Mouse (Mus musculus) bone marrow, adult 2 months (tissue): Measurements from ENCODE around the gene Dhtkd1. TPM values are rescaled to one million over a fixed set of nuclear protein-coding genes. Genes with fewer than 3 reads are reported as not detected.
"Not testable (repeated sequence)": the region's sequence is repeated elsewhere in the genome, so short reads cannot be mapped to it uniquely, and the experiment has no call there.

Experiments
- H3K27ac ChIP-seq: fragments of 200-500 bp; 2 replicates; pipeline ENCODE4 v1.5.1; 2012; ENCODE audit warnings: low read depth, mild to moderate bottlenecking, control low read depth, inconsistent platforms, low read length; ENCODE audit not compliant: control insufficient read depth, poor library complexity, insufficient read depth
- H3K4me1 ChIP-seq: fragments of 200-500 bp; 2 replicates; pipeline ENCODE4 v1.6.1; 2011; ENCODE audit warnings: low read length; ENCODE audit not compliant: control insufficient read depth, insufficient read depth
- H3K4me3 ChIP-seq: fragments of 200-500 bp; replicated peaks from 2 replicates; pipeline ENCODE3; 2011; ENCODE audit warnings: mild to moderate bottlenecking, low read depth, low read length, control low read depth; ENCODE audit not compliant: control insufficient read depth
- CTCF ChIP-seq: fragments of 200-500 bp; IDR thresholded peaks from 2 replicates; pipeline ENCODE4 v1.5.1; 2011; ENCODE audit warnings: low read length, control low read depth; ENCODE audit not compliant: control insufficient read depth, insufficient read depth
- POLR2A ChIP-seq: fragments of 200-500 bp; IDR thresholded peaks from 2 replicates; pipeline ENCODE4 v1.6.1; 2011; ENCODE audit warnings: low read depth, mild to moderate bottlenecking, control low read depth, low read length, borderline replicate concordance; ENCODE audit not compliant: control insufficient read depth
- WGBS: fragments of 180-500 bp; shearing (Covaris S2); methylation state at CpG from one replicate; pipeline ENCODE4 v1.1.7; 2018; 5-methylcytosine and 5-hydroxymethylcytosine counted together
- polyA plus RNA-seq: library from polyadenylated mRNA; stranded (reverse); fragments of >200 nt; gene quantifications from 2 replicates; pipeline ENCODE4 v1.2.4, GENCODE M21; 2011; ENCODE audit warnings: low replicate concordance; ENCODE audit not compliant: missing spikeins, insufficient read depth, insufficient read length

Gene Dhtkd1
- 1.7 and 1.9 TPM in 2 replicates for polyA plus RNA-seq

GRCm38 (mm10) chr2:5942416-5943032 lies at the start of gene Dhtkd1:
TSS of gene Dhtkd1 (minus strand) at chr2:5942792.
- Histone ChIP-seq H3K4me1 (no peaks in the 10 kb centered on the region; the same call in 1 of the 2 replicates), H3K4me3 (peak within 1 kb of the TSS; percentile 55), H3K27ac (no peak within 1 kb of the TSS; the same call in 1 of the 2 replicates)
- WGBS: 2% methylated on average over 36 of the region's 36 CpGs
- TF ChIP-seq POLR2A (no peak), CTCF (no peak)

GRCm38 (mm10) chr2:5977532-5977931 lies 34.9 kb upstream of the Dhtkd1 start:
- H3K4me1 ChIP-seq: no peaks in the 10 kb centered on the region
- no peak for TF ChIP-seq POLR2A
- no peak for TF ChIP-seq CTCF
- WGBS: 73% methylated on average over 4 of the region's 4 CpGs
- no peak overlapping the region for H3K4me3 ChIP-seq
- no peak overlapping the region for H3K27ac ChIP-seq

- WGBS: 90% methylated on average over 3 of the region's 3 CpGs
- H3K4me1 ChIP-seq: not testable (repeated sequence)
Measured at GRCm38 (mm10) chr2:5970629-5971028, 28.0 kb upstream of the Dhtkd1 start.

GRCm38 (mm10) chr2:5965972-5966371 lies 23.4 kb upstream of the Dhtkd1 start:
- no peak overlapping the region for H3K4me3 ChIP-seq
- TF ChIP-seq CTCF: no peak
- 50% methylated on average over 3 of the region's 3 CpGs for WGBS

More at GRCm38 (mm10) chr2:5970629-5971028, 28.0 kb upstream of the Dhtkd1 start:
- H3K4me3 ChIP-seq, H3K27ac ChIP-seq: not testable (repeated sequence)

GRCm38 (mm10) chr2:5963729-5964128 lies 21.1 kb upstream of the Dhtkd1 start:
- not testable (repeated sequence) for H3K4me3 ChIP-seq, H3K4me1 ChIP-seq
- 90% methylated on average over 4 of the region's 4 CpGs for WGBS

More at GRCm38 (mm10) chr2:5965972-5966371, 23.4 kb upstream of the Dhtkd1 start:
- no peaks in the 10 kb centered on the region for H3K4me1 ChIP-seq
- no peak overlapping the region for H3K27ac ChIP-seq

GRCm38 (mm10) chr2:5962265-5962664 lies 19.7 kb upstream of the Dhtkd1 start:
- Histone ChIP-seq H3K27ac (no peak overlapping the region), H3K4me3 (no peak overlapping the region), H3K4me1 (peaks cover 2% of the 10 kb centered on the region; the same call in 1 of the 2 replicates)
- WGBS: 89% methylated on average over 2 of the region's 2 CpGs
- TF ChIP-seq POLR2A: no peak
- TF ChIP-seq CTCF: no peak

More at GRCm38 (mm10) chr2:5963729-5964128, 21.1 kb upstream of the Dhtkd1 start:
- H3K27ac ChIP-seq: not testable (repeated sequence)

- Histone ChIP-seq H3K4me1 (peaks cover 2% of the 10 kb centered on the region; the same call in 1 of the 2 replicates), H3K4me3 (no peak overlapping the region), H3K27ac (no peak overlapping the region)
- WGBS: 78% methylated on average over 9 of the region's 9 CpGs
- TF ChIP-seq POLR2A (no peak), CTCF (no peak)
Measured at GRCm38 (mm10) chr2:5957705-5958104, 15.1 kb upstream of the Dhtkd1 start.

GRCm38 (mm10) chr2:5951621-5952211 lies 9.1 kb upstream of the Dhtkd1 start:
- no peak for TF ChIP-seq POLR2A
- WGBS: under 1% methylated on average over 46 of the region's 46 CpGs
- Histone ChIP-seq H3K27ac (peak overlapping the region; percentile 93), H3K4me3 (peak overlapping the region; percentile 99), H3K4me1 (no peaks in the 10 kb centered on the region; the same call in 1 of the 2 replicates)

- 1% methylated on average over 52 of the region's 54 CpGs for WGBS
- peak within 1 kb of the TSS; percentile 99 for H3K4me3 ChIP-seq
- peak within 1 kb of the TSS; percentile 93 for H3K27ac ChIP-seq
- H3K4me1 ChIP-seq: no peaks in the 10 kb centered on the region; the same call in 1 of the 2 replicates
- TF ChIP-seq POLR2A (peak; percentile 60; the same call in 1 of the 2 replicates), CTCF (no peak)
Measured at GRCm38 (mm10) chr2:5950766-5951595, 8.4 kb upstream of the Dhtkd1 start, which contains the start of gene Upf2. TSS of gene Upf2 (plus strand) at chr2:5951469.
